Mouse (Mus musculus): Measurements from ENCODE around the gene Ak8. TPM values are rescaled to one million over a fixed set of nuclear protein-coding genes. Genes with fewer than 3 reads are reported as not detected.
A peak's percentile ranks its signal among the peaks of the same experiment; 100 is the strongest.

The Ak8 gene
- not detected for total RNA-seq (2021)

- DNase-seq: peak; percentile 87
These were observed at the start of gene Ak8, which contains the start of gene Spaca9 for GRCm38 (mm10) chr2:28699361-28700335. Ak8 (plus strand) TSS chr2:28700164. Spaca9 (minus strand) TSS chr2:28699727.

- DNase-seq: no peak
These were observed 49.4 kb upstream of the Ak8 start for GRCm38 (mm10) chr2:28650526-28650925.

GRCm38 (mm10) chr2:28653351-28653750 lies 46.6 kb upstream of the Ak8 start:
- no peak for DNase-seq

GRCm38 (mm10) chr2:28654295-28654694 lies 45.7 kb upstream of the Ak8 start:
- DNase-seq: peak; percentile 16

GRCm38 (mm10) chr2:28656216-28656615 lies 43.7 kb upstream of the Ak8 start:
- DNase-seq: no peak

- no peak for DNase-seq
These were observed 37.1 kb upstream of the Ak8 start for GRCm38 (mm10) chr2:28662891-28663290.

GRCm38 (mm10) chr2:28665818-28666217 lies 34.1 kb upstream of the Ak8 start:
- DNase-seq: no peak

- DNase-seq: no peak
These were observed 28.5 kb upstream of the Ak8 start for GRCm38 (mm10) chr2:28671438-28671837.

GRCm38 (mm10) chr2:28676005-28676404 lies 24.0 kb upstream of the Ak8 start:
- no peak for DNase-seq

- DNase-seq: peak; percentile 52
These were observed 19.3 kb upstream of the Ak8 start for GRCm38 (mm10) chr2:28680710-28681109.

GRCm38 (mm10) chr2:28681718-28682117 lies 18.2 kb upstream of the Ak8 start:
- DNase-seq: peak; percentile 40

GRCm38 (mm10) chr2:28685895-28686294 lies 14.1 kb upstream of the Ak8 start:
- no peak for DNase-seq

- peak; percentile 48 for DNase-seq
These were observed 11.5 kb upstream of the Ak8 start for GRCm38 (mm10) chr2:28688431-28688830.

GRCm38 (mm10) chr2:28692692-28693091 lies 7.3 kb upstream of the Ak8 start:
- DNase-seq: no peak

GRCm38 (mm10) chr2:28698566-28698965 lies 1.4 kb upstream of the Ak8 start:
- DNase-seq: no peak

- DNase-seq: no peak
These were observed 1.8 kb downstream of the Ak8 start for GRCm38 (mm10) chr2:28701646-28702262.

GRCm38 (mm10) chr2:28706106-28706636 lies 6.2 kb downstream of the Ak8 start:
- DNase-seq: no peak

GRCm38 (mm10) chr2:28706787-28707186 lies 6.8 kb downstream of the Ak8 start:
- no peak for DNase-seq

- DNase-seq: no peak
These were observed 13.1 kb downstream of the Ak8 start for GRCm38 (mm10) chr2:28713036-28713435.

GRCm38 (mm10) chr2:28722419-28722818 lies 22.5 kb downstream of the Ak8 start:
- DNase-seq: no peak

GRCm38 (mm10) chr2:28723912-28724311 lies 23.9 kb downstream of the Ak8 start:
- no peak for DNase-seq

- DNase-seq: no peak
These were observed 27.9 kb downstream of the Ak8 start for GRCm38 (mm10) chr2:28727786-28728404.

GRCm38 (mm10) chr2:28730676-28731075 lies 30.7 kb downstream of the Ak8 start:
- DNase-seq: no peak

All from heart, postnatal 4 days (tissue).